Mouse (Mus musculus) liver, embryonic 14.5 days (tissue): ENCODE measurements at regions not wholly inside any gene's neighbourhood (a gene's known extent, or its start where the extent isn't known, plus 50 kb on each side); places are given as distances from the start of the nearest gene placed in this dataset.

ENCODE experiments used
- ATAC-seq: fragments of 200-750 bp; cut with Nextera tagmentation; 2 replicates; pipeline ENCODE4 v1.8.0; 2017; ENCODE audit warnings: moderate number of reproducible peaks, mild to moderate bottlenecking, moderate library complexity; ENCODE audit not compliant: insufficient read depth
- DNase-seq, 3 experiments: peaks; one replicate each; pipeline ENCODE4 v3.0.0-alpha.2; 2012 to 2013; ENCODE audit warnings: low read depth in 3 of 3, low spot score in 3 of 3
- H3K27ac ChIP-seq: fragments of 300-500 bp; sonication (generic); 2 replicates; pipeline ENCODE4 v1.5.1; 2014; ENCODE audit warnings: moderate library complexity, mild to moderate bottlenecking, control low read depth, inconsistent platforms
- H3K27me3 ChIP-seq: fragments of 300-500 bp; sonication (generic); 2 replicates; pipeline ENCODE4 v1.6.1; 2014; ENCODE audit warnings: mild to moderate bottlenecking, low read length, moderate library complexity; ENCODE audit not compliant: control insufficient read depth, insufficient read depth
- H3K36me3 ChIP-seq: fragments of 300-500 bp; sonication (generic); replicated peaks from 2 replicates; pipeline ENCODE4 v1.6.1; 2014; ENCODE audit warnings: low read depth; ENCODE audit not compliant: control insufficient read depth, insufficient read depth
- H3K4me1 ChIP-seq, 2 experiments: fragments of 200-500 bp in 1 of 2; fragments of 300-500 bp in 1 of 2; sonication (generic) in 1 of 2; replicated peaks; 2 replicates each; pipeline ENCODE4 v1.6.1; 2012 to 2014; ENCODE audit warnings: antibody characterized with exemption in 1 of 2, inconsistent platforms in 1 of 2, low read length in 1 of 2; ENCODE audit not compliant: control insufficient read depth in 2 of 2, insufficient read depth in 2 of 2
- H3K4me2 ChIP-seq: fragments of 300-500 bp; sonication (generic); 2 replicates; pipeline ENCODE4 v1.6.1; 2014; ENCODE audit warnings: low read depth, mild to moderate bottlenecking, control low read depth, moderate library complexity
- H3K4me3 ChIP-seq, 2 experiments: fragments of 200-500 bp in 1 of 2; fragments of 300-500 bp in 1 of 2; sonication (generic) in 1 of 2; 2 replicates each; pipeline ENCODE4 v1.5.1; 2012 to 2014; ENCODE audit warnings: low read depth in 2 of 2, low read length in 2 of 2, mild to moderate bottlenecking in 2 of 2, control low read depth in 1 of 2, inconsistent platforms in 1 of 2, moderate library complexity in 1 of 2; ENCODE audit not compliant: insufficient read depth in 1 of 2
- H3K9ac ChIP-seq: fragments of 300-500 bp; sonication (generic); replicated peaks from 2 replicates; pipeline ENCODE4 v1.6.1; 2014; ENCODE audit warnings: mild to moderate bottlenecking, control low read depth, moderate library complexity
- H3K9me3 ChIP-seq: fragments of 300-500 bp; sonication (generic); 2 replicates; pipeline ENCODE4 v1.6.1; 2016; ENCODE audit warnings: low read length, mixed read lengths; ENCODE audit not compliant: control insufficient read depth
- CTCF ChIP-seq: IDR thresholded peaks from 2 replicates; pipeline ENCODE4 v1.5.1; 2016; ENCODE audit warnings: antibody characterized with exemption, low read depth, control low read depth
- EP300 ChIP-seq: IDR thresholded peaks from 2 replicates; pipeline ENCODE4 v1.6.1; 2016; ENCODE audit warnings: antibody characterized with exemption, low read depth
- WGBS: fragments of 180-500 bp; shearing (Covaris S2); extraction: QIAGEN DNeasy Blood & Tissue Kit; methylation state at CpG from one replicate; pipeline ENCODE4 v1.1.7; 2014; ENCODE audit not compliant: insufficient replicate concordance; 5-methylcytosine and 5-hydroxymethylcytosine counted together

GRCm38 (mm10) chr2:159568391-159568790, 765.6 kb downstream of the Gm826 start:
- DNase-seq (no peak), ATAC-seq (no peak)
- Histone ChIP-seq H3K4me1 (no peaks in the 10 kb centered on the region), H3K4me3 (no peak overlapping the region), H3K27ac (no peak overlapping the region), H3K4me2 (no peak overlapping the region), H3K36me3 (no peaks in the 10 kb centered on the region), H3K27me3 (no peaks in the 10 kb centered on the region), H3K9ac (no peak overlapping the region), H3K9me3 (no peaks in the 10 kb centered on the region)
- TF ChIP-seq CTCF (no peak), EP300 (no peak)
- WGBS, result 56% methylated on average over 4 of the region's 4 CpGs

GRCm38 (mm10) chr2:159571862-159572261, 762.1 kb downstream of the Gm826 start:
- H3K9me3 ChIP-seq, result no peaks in the 10 kb centered on the region
- TF ChIP-seq CTCF (no peak), EP300 (no peak)
- no peak overlapping the region for H3K27ac ChIP-seq
- 55% methylated on average over 2 of the region's 2 CpGs for WGBS
- no peaks in the 10 kb centered on the region for H3K4me1 ChIP-seq
- H3K36me3 ChIP-seq, result no peaks in the 10 kb centered on the region
- H3K4me2 ChIP-seq, result no peak overlapping the region
- no peaks in the 10 kb centered on the region for H3K27me3 ChIP-seq
- ATAC-seq (no peak), DNase-seq (no peak)
- H3K4me3 ChIP-seq, result no peak overlapping the region
- H3K9ac ChIP-seq, result no peak overlapping the region

- Histone ChIP-seq H3K4me1 (no peaks in the 10 kb centered on the region), H3K36me3 (no peaks in the 10 kb centered on the region), H3K4me3 (no peak overlapping the region), H3K4me2 (no peak overlapping the region), H3K9ac (no peak overlapping the region), H3K27me3 (no peaks in the 10 kb centered on the region), H3K9me3 (no peaks in the 10 kb centered on the region), H3K27ac (no peak overlapping the region)
- no peak for ATAC-seq
- no peak for DNase-seq
- WGBS, result 68% methylated on average over 5 of the region's 5 CpGs
- TF ChIP-seq CTCF (no peak), EP300 (no peak)
Measured at GRCm38 (mm10) chr2:159575271-159575670, 758.7 kb downstream of the Gm826 start.

- 55% methylated on average over 8 of the region's 8 CpGs for WGBS
- H3K27ac ChIP-seq, result no peak overlapping the region
- H3K36me3 ChIP-seq, result no peaks in the 10 kb centered on the region
- no peaks in the 10 kb centered on the region for H3K9me3 ChIP-seq
- DNase-seq (no peak), ATAC-seq (no peak)
- no peaks in the 10 kb centered on the region for H3K4me1 ChIP-seq
- no peak overlapping the region for H3K4me3 ChIP-seq
- H3K27me3 ChIP-seq, result no peaks in the 10 kb centered on the region
- no peak overlapping the region for H3K4me2 ChIP-seq
- TF ChIP-seq CTCF, result no peak
- TF ChIP-seq EP300, result no peak
- H3K9ac ChIP-seq, result no peak overlapping the region
Measured at GRCm38 (mm10) chr2:159583103-159583502, 750.9 kb downstream of the Gm826 start.

GRCm38 (mm10) chr2:159584641-159585040, 749.3 kb downstream of the Gm826 start:
- no peak for ATAC-seq
- Histone ChIP-seq H3K4me1 (no peaks in the 10 kb centered on the region), H3K36me3 (no peaks in the 10 kb centered on the region), H3K4me3 (no peak overlapping the region), H3K27me3 (no peaks in the 10 kb centered on the region), H3K9me3 (no peaks in the 10 kb centered on the region), H3K4me2 (no peak overlapping the region), H3K27ac (no peak overlapping the region), H3K9ac (no peak overlapping the region)
- DNase-seq, result no peak
- no peak for TF ChIP-seq CTCF
- no peak for TF ChIP-seq EP300
